Mouse (Mus musculus) cerebellum, postnatal 36 days (tissue): ENCODE measurements around the gene Ptpre.
"Not testable (repeated sequence)": the region's sequence is repeated elsewhere in the genome, so short reads cannot be mapped to it uniquely, and the experiment has no call there.

Experiments used
- DNase-seq, 2 experiments: peaks; one replicate each; pipeline ENCODE4 v3.0.0; 2021 to 2022; ENCODE audit warnings: mixed read lengths in 2 of 2

The Ptpre gene

DNA sequence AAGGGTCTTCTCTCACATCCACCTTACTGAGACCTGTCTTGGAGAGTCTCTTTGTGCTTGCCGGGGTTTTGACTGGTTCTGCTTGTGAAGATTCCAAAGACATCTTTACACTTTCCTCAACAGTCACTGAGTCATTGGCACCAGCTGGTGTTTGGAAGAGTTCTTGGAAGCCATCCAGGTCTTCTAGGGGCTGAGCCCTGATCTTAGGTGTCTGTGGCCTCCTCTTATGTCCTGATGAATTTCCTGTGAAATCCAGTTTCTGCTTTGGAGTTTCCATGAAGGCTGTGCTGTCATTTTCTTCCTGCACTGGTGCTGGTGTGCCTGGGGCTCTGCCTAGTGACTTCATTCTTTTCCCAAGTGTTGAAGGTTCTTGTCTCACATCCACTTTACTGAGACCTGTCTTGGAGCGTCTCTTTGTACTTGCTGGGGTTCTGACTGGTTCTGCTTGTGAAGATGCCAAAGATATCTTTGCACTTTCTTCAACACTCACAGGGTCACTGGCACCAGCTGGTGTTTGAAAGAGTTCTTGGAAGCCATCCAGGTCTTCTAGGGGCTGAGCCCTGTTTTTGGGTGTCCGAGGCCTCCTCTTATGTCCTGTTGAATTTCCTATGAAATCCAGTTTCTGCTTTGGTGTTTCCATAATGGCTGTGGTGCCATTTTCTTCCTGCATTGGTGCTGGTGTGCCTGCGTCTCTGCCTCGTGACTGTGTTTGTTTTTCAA, 159.9 kb downstream of the Ptpre start:
- not testable (repeated sequence) for DNase-seq

- DNase-seq: no peak
These were observed 161.1 kb downstream of the Ptpre start for GRCm38 (mm10) chr7:135698362-135698761.

- DNase-seq: not testable (repeated sequence)
These were observed 162.1 kb downstream of the Ptpre start for GRCm38 (mm10) chr7:135699351-135699750.

DNA sequence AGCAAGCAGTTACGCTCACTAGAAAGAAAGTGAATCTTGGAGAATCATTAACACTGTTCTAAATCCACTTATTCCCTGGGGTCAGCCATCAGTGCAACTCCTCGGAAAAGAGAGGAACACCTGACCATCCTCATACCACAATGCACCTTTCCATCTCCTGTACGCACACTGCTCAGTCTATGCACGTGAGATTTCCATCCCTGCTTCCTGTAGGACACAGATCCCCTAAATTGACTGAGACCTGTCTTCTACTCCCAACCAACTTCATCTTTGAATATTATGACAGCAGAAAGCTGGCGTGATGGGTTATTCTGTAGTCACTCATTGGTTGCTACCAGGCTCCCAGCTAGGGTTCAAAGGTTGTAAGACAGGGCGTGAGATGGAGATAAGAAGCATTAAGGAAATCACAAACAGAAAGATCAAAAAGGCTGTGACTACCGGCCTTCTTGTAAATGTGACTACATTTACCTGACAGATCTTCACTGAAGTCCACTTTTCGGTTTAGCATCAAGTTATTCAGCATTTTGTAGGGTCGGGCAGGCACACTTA, 166.4 kb downstream of the Ptpre start:
- no peak for DNase-seq

- DNase-seq: no peak
These were observed 167.0 kb downstream of the Ptpre start for GRCm38 (mm10) chr7:135704251-135704650.

- no peak for DNase-seq
These were observed 167.8 kb downstream of the Ptpre start for GRCm38 (mm10) chr7:135705083-135705482.

- DNase-seq: no peak
These were observed 168.5 kb downstream of the Ptpre start for GRCm38 (mm10) chr7:135705753-135706152.

DNA sequence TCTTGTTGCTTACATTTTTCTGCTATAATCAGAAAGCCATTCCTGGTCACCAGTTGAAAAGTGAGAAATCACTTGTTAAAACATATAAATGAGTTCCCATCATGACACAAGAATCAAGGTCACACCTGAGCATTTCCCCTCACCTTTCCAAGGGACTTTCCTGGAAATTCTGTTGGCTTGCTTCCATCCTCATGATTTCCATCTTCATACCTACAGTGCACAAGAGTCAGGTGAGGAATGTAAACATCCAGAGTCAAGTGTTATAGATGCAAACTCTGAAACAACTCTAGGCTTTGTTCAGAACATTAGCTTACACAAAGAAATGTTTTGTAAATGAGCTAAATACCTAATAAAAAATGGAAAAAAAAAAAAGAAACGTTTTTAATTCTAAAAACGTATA, 173.4 kb downstream of the Ptpre start:
- no peak for DNase-seq

GRCm38 (mm10) chr7:135712534-135712933, 175.3 kb downstream of the Ptpre start:
- no peak for DNase-seq

- DNase-seq: no peak
These were observed 176.0 kb downstream of the Ptpre start for GRCm38 (mm10) chr7:135713326-135713725.

GRCm38 (mm10) chr7:135715166-135715565, 177.9 kb downstream of the Ptpre start:
- DNase-seq: no peak

- peak in 1 of 2 experiments; percentile 5 for DNase-seq
These were observed 178.6 kb downstream of the Ptpre start, which contains the start of gene Mki67 for GRCm38 (mm10) chr7:135715642-135716444. Gene Mki67, minus strand, starts transcription at chr7:135716361.

GRCm38 (mm10) chr7:135716445-135716877, 179.2 kb downstream of the Ptpre start:
- DNase-seq: peak; percentile 65 to 73

DNA sequence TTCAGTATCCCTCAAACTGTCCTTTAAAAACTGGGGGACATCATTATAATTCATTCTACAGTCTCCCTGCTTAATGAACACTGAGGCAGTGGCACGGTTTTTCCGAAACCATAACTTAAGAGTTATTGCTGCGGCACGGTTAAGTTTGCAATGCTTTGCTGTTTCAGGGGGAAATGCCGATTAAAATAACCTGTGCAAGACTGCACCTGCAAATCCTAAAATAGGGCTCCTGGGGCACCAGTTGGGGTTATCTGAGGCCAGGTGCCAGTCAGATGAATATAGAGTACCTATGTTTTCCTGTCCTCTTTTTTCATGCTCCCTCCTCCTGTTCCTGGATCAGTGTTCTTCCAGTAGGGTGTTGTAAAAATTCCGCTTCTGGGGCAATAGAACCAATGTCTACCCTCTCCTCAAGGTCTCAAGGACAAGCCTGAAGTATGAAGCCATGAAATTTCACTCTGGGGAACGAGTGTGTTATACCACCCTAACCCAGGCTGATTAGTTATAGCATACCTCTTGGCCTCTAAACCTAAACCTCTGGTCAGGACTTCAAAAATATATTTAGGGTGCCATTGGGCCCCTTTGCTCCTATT, 179.8 kb downstream of the Ptpre start:
- no peak for DNase-seq

DNA sequence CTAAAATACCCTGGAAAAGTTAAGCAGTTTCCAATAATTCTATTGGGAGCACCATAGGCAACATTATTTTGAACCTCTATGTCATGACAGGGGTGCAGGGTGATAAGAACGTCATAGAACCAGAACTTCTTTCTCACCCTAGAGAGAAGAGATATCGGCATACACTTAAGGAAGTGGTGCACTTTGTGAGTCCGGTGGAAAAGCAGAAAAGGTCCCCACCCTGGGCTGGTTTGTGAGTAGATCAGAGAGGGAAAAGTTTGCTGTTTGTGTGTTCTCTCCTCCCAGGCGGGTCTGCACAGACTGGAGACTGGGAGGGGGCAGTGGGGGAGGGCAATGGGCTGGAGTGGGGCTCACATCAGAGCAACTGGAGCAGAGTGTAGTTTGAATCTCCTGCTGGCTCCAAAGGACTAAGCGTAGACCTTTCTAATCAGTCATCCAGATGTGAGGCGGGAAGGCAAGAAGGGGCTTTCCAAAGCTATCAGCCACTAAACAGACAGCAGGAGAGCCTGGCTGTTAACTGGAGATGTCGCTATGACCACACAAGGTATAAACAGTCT, 184.2 kb downstream of the Ptpre start:
- DNase-seq: no peak

GRCm38 (mm10) chr7:135722011-135722838, 184.9 kb downstream of the Ptpre start:
- DNase-seq: no peak

DNA sequence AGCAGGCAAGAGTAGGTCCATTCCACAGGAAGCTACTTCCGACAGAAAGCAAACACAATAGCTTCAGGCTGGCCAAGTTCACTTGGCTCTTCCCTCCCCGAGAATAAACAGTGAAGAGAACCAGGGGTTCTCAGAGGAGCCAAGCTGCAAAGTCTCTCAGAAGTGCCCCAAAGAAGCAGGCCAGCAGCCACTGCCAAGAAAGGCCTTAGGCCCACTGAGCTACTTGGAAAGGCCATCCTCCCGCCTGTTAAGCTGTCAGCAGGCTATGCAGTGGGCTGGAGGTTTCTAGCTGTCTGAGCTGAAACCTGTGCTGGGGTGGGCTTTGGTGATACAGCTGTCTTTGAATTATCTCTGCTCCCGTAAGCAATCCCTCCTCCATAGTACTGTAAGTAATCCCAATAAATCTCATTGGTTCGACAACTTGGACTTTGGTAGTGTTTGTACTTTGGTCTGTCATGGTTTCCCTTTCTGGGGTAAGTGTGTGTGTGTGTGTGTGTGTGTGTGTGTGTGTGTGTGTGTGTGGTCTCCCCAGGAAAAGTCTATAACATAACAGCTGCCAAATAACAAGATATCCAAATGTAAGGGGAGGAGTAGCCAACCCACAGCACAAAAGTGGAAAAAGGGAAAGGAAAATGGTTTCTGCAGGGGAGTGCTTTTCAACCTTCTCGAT, 186.5 kb downstream of the Ptpre start:
- DNase-seq: no peak

DNA sequence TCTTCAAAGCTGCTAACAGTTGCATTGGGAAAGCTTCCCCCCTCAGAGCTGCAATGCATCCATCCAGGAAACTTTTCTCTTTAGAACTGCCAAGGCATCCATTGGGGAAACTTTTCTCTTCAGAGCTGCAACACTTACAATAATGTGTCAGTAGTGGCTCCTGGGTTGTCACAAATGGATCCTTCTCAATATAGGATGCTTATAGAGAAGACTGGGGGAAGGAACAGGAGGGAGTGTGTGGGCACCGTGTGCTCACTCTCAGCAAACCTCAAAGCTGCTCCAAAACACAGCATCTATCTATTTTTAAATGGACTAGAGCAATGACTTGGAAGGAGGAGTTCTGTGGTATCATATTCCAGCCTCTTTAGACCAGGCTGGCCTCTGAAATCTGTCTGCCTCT, 189.4 kb downstream of the Ptpre start:
- no peak for DNase-seq

GRCm38 (mm10) chr7:135728038-135728437, 190.8 kb downstream of the Ptpre start:
- no peak for DNase-seq

- no peak for DNase-seq
These were observed 197.1 kb downstream of the Ptpre start for GRCm38 (mm10) chr7:135734379-135734778.

DNA sequence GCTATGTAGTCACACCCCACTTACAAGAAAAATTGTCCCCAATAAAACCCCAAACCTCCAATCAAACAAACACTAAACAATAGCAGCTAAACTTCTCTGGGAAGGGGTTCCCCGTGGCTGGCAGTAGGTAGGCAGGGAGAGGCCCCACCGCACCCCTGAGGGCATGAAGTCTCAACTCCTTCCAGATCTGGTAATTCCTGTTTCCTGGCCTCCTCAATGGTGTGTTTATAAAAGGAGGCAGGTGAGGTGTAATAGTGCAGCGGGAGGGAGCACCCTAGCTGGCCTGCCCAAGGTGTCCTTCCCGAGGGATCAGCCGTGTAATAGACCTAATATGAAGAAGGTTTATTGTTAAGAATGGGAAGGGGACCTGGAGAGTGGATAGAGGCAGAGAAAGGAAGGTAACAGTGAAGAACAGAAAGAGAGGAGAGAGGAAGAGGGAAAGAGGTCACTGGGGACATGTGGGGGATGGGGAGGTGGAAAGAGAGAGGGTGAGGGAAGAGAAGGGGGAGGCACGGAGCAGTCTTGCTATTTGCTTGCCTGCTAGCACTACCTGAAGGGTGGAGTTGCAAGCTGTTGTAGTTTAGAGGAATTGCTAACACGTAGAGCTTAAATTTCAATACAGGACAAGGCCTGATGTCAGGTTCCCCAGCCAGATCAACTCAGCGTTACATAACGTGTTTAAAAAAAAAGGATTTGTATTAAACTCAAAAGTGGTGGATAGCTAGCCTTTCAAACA, 197.8 kb downstream of the Ptpre start:
- DNase-seq: no peak
